Mouse (Mus musculus) kidney, adult 2 months (tissue): ENCODE data around the gene Myh7. TPM values are rescaled to one million over a fixed set of nuclear protein-coding genes. Genes with fewer than 3 reads are reported as not detected.
A peak's percentile ranks its signal among the peaks of the same experiment; 100 is the strongest.
"Not testable (repeated sequence)": the region's sequence is repeated elsewhere in the genome, so short reads cannot be mapped to it uniquely, and the experiment has no call there.

Experiments used
- DNase-seq: peaks from one replicate; pipeline ENCODE4 v3.0.0; 2021
- H3K27ac ChIP-seq: fragments of 200-500 bp; 2 replicates; pipeline ENCODE4 v1.5.1; 2012; ENCODE audit warnings: low read depth, low read length, control low read depth, inconsistent platforms; ENCODE audit not compliant: insufficient read depth
- H3K27me3 ChIP-seq: fragments of 200-500 bp; replicated peaks from 2 replicates; pipeline ENCODE4 v1.6.1; 2012; ENCODE audit warnings: mild to moderate bottlenecking, moderate library complexity, low read length, inconsistent platforms; ENCODE audit not compliant: control insufficient read depth, insufficient read depth
- H3K36me3 ChIP-seq: fragments of 200-500 bp; 2 replicates; pipeline ENCODE4 v1.6.1; 2012; ENCODE audit warnings: mild to moderate bottlenecking, moderate library complexity, low read length, inconsistent platforms; ENCODE audit not compliant: control insufficient read depth, insufficient read depth
- H3K4me1 ChIP-seq: fragments of 200-500 bp; 2 replicates; pipeline ENCODE4 v1.6.1; 2011; ENCODE audit warnings: low read length; ENCODE audit not compliant: control insufficient read depth, insufficient read depth
- H3K4me3 ChIP-seq: fragments of 200-500 bp; 2 replicates; pipeline ENCODE4 v1.5.1; 2011; ENCODE audit warnings: mild to moderate bottlenecking, low read depth, low read length, control low read depth; ENCODE audit not compliant: insufficient read depth
- CTCF ChIP-seq: fragments of 200-500 bp; conservative IDR thresholded peaks from 2 replicates; pipeline ENCODE4 v1.5.1; 2011; ENCODE audit warnings: low read depth, mild to moderate bottlenecking, control low read depth, low read length, moderate library complexity, mixed read lengths; ENCODE audit not compliant: insufficient read depth, insufficient read length
- POLR2A ChIP-seq: fragments of 200-500 bp; IDR thresholded peaks from one replicate; pipeline ENCODE4 v1.6.1; 2011; ENCODE audit warnings: low read depth, low read length, control low read depth
- WGBS: fragments of 180-500 bp; shearing (Covaris S2); methylation state at CpG from one replicate; pipeline ENCODE4 v1.1.7; 2018; 5-methylcytosine and 5-hydroxymethylcytosine counted together
- polyA plus RNA-seq: library from polyadenylated mRNA; depleted of rRNA; stranded (reverse); fragments of >200 nt; gene quantifications from 2 replicates; pipeline ENCODE4 v1.2.3, GENCODE M21; 2012; rRNA removed

Myh7 gene
- 0.05 and 5.2 TPM in 2 replicates for polyA plus RNA-seq

GRCm38 (mm10) chr14:54994136-54994868, at the start of gene Myh7:
Myh7 (minus strand) TSS chr14:54994626.
- no peak within 1 kb of the TSS for H3K27ac ChIP-seq
- TF ChIP-seq CTCF (no peak), POLR2A (no peak)
- no peaks in the 10 kb centered on the region for H3K27me3 ChIP-seq
- no peaks in the 10 kb centered on the region for H3K4me1 ChIP-seq
- no peaks in the 10 kb centered on the region for H3K36me3 ChIP-seq
- no peak for DNase-seq
- WGBS, result 57% methylated on average over 11 of the region's 11 CpGs
- no peak within 1 kb of the TSS for H3K4me3 ChIP-seq

GRCm38 (mm10) chr14:55043694-55044093, 49.3 kb upstream of the Myh7 start:
- not testable (repeated sequence) for H3K36me3 ChIP-seq, H3K27me3 ChIP-seq, H3K4me3 ChIP-seq, H3K4me1 ChIP-seq, DNase-seq, H3K27ac ChIP-seq
- WGBS, result 89% methylated on average over 1 of the region's 2 CpGs

- Histone ChIP-seq H3K4me1 (no peaks in the 10 kb centered on the region), H3K27ac (no peak overlapping the region), H3K36me3 (no peaks in the 10 kb centered on the region), H3K4me3 (no peak overlapping the region), H3K27me3 (no peaks in the 10 kb centered on the region)
- WGBS, result 47% methylated on average over 19 of the region's 19 CpGs
- no peak for TF ChIP-seq CTCF
- TF ChIP-seq POLR2A, result no peak
- DNase-seq, result no peak
Observed at GRCm38 (mm10) chr14:55032695-55033225, 38.3 kb upstream of the Myh7 start.

GRCm38 (mm10) chr14:55029034-55029698, 34.7 kb upstream of the Myh7 start:
- no peak for DNase-seq
- Histone ChIP-seq H3K27ac (no peak overlapping the region), H3K36me3 (peaks cover 2% of the 10 kb centered on the region), H3K27me3 (no peaks in the 10 kb centered on the region), H3K4me3 (no peak overlapping the region), H3K4me1 (no peaks in the 10 kb centered on the region)
- whole genome bisulfite sequencing, result 32% methylated on average over 11 of the region's 11 CpGs
- TF ChIP-seq POLR2A (no peak), CTCF (peak; percentile 48)

- Histone ChIP-seq H3K27me3 (no peaks in the 10 kb centered on the region), H3K4me1 (no peaks in the 10 kb centered on the region), H3K36me3 (peaks cover 2% of the 10 kb centered on the region), H3K4me3 (no peak overlapping the region), H3K27ac (no peak overlapping the region)
- 41% methylated on average over 5 of the region's 5 CpGs for WGBS
- DNase-seq, result no peak
- TF ChIP-seq POLR2A, result no peak
- TF ChIP-seq CTCF, result no peak
Observed at GRCm38 (mm10) chr14:55028333-55028835, 34.0 kb upstream of the Myh7 start.

- TF ChIP-seq POLR2A, result no peak
- TF ChIP-seq CTCF, result 0 out of 2 replicates have a peak, but pooled peaks have one; percentile 21
- 47% methylated on average over 6 of the region's 6 CpGs for WGBS
Observed at GRCm38 (mm10) chr14:55027653-55028052, 33.2 kb upstream of the Myh7 start.

GRCm38 (mm10) chr14:55027251-55027650, 32.8 kb upstream of the Myh7 start:
- no peaks in the 10 kb centered on the region for H3K4me1 ChIP-seq
- DNase-seq, result peak; percentile 51
- H3K36me3 ChIP-seq, result peaks cover 2% of the 10 kb centered on the region

More at GRCm38 (mm10) chr14:55027653-55028052, 33.2 kb upstream of the Myh7 start:
- H3K27ac ChIP-seq, result no peak overlapping the region
- no peak overlapping the region for H3K4me3 ChIP-seq
- no peak for DNase-seq
- H3K36me3 ChIP-seq, result peaks cover 2% of the 10 kb centered on the region
- H3K4me1 ChIP-seq, result no peaks in the 10 kb centered on the region
- no peaks in the 10 kb centered on the region for H3K27me3 ChIP-seq

More at GRCm38 (mm10) chr14:55027251-55027650, 32.8 kb upstream of the Myh7 start:
- H3K4me3 ChIP-seq, result no peak overlapping the region
- TF ChIP-seq POLR2A, result no peak
- TF ChIP-seq CTCF, result no peak
- no peak overlapping the region for H3K27ac ChIP-seq
- H3K27me3 ChIP-seq, result no peaks in the 10 kb centered on the region
- 35% methylated on average over 5 of the region's 5 CpGs for WGBS
